Mouse (Mus musculus): ENCODE measurements around the gene Pten.

DNA sequence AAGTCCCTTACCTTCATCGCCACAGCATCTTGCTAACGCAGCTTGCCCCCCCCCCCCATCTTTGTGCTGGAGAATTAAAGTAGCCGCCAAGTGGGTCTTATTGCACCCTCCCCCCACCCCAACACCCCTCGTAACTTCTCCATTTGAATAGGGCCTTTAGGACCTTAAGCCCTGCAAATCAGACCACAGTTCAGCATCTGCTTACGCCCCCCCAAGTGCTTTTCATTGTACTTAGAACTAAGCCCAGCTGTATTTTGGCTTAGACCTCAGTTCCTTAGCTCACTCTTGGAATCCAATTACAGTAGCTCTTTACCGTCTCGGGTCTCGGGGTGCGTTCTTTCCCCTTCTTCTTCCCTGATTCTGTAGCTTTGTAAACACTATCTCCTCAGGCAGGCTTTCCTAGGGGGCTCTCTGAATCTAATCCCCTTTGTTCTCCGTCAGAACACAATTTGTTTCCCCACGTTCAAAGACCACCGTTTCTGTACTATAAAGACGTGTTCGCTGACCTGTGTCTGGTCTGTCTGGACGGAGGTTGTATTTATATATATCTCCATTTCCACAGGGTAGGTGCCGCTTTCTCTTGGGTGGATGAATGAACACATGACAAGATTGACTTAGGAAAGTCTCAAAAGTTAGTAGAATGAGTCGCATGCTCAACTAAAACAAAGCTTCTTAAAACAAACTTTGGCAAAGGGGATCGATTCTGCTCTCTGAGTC lies 110.0 kb downstream of the Pten start:
- TF ChIP-seq GATA1 (IDR thresholded peaks at IDR 0.05; ENCODE audit: borderline replicate concordance, low read length) (no peak), FLI1 (IDR thresholded peaks at IDR 0.05; ENCODE audit: low read length) (no peak)
